9 mouse cellular contexts compared by ENCODE assay signal in the genomic region with DNA sequence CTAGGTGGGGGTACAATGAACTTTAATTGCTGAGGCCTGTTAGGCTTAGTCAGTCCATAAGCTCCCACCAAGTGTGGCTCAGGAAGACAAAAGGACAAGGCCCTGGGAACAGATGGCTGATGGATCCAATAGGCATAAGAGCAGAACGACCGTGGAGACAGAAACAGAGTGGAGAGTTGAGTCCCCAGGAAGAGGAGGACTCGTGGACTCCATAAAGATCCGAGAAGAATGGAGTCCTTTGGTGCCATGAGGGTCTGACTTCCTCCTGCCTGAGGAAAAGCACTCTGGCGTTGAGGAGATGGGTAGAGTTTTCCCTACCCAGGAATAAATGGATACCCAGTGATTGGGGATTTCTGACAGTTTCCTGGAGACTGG. TPM values are rescaled to one million over a fixed set of nuclear protein-coding genes. Genes with fewer than 3 reads are reported as not detected.
DNase-seq lines count a peak whose midpoint lies in the region; ATAC-seq and TF ChIP-seq lines count a peak whose summit lies in the region.
"Had no signal": no experiment of that assay in that cellular context is flagged by ENCODE, and none has a peak within 500 bp of the region (broad histone marks: within the 10 kb centered on the region; RNA-seq: fewer than 3 reads in every experiment).

No protein-coding gene starts in this region.

- TF ChIP-seq CTCF in E14TG2a.4 (conservative IDR thresholded peaks at IDR 0.05; ENCODE audit: low read length): no peak

- H3K9me3 ChIP-seq in E14TG2a.4 (ENCODE audit: low read length): peaks cover 6% of the 10 kb centered on the region
- peaks cover 8% of the 10 kb centered on the region for H3K9me3 ChIP-seq in midbrain, embryonic 10.5 days (replicated peaks)

- H3K36me3 ChIP-seq in E14TG2a.4 (ENCODE audit: insufficient read depth, low read length): no peaks in the 10 kb centered on the region
- no peaks in the 10 kb centered on the region for H3K36me3 ChIP-seq in midbrain, embryonic 10.5 days

- H3K4me1 ChIP-seq in E14TG2a.4 (replicated peaks; ENCODE audit: low read depth, low read length): peaks cover 36% of the 10 kb centered on the region
- peaks cover 47% of the 10 kb centered on the region for H3K4me1 ChIP-seq in midbrain, embryonic 10.5 days

- WGBS in midbrain, embryonic 10.5 days: 22% methylated on average over 5 of the region's 5 CpGs

- 0 out of 2 replicates have a peak, but pooled peaks have one; percentile 6 for ATAC-seq in frontal cortex, adult (ENCODE audit: low TSS enrichment)

- H3K27ac ChIP-seq in midbrain, embryonic 10.5 days (replicated peaks): peak overlapping the region; percentile 93
- H3K27ac ChIP-seq: liver, embryonic 14.5 days had no signal

- H3K27me3 ChIP-seq in E14TG2a.4 (ENCODE audit: insufficient read depth, low read length): peaks cover 55% of the 10 kb centered on the region
- peaks cover 31% of the 10 kb centered on the region for H3K27me3 ChIP-seq in midbrain, embryonic 10.5 days (ENCODE audit: low read depth, poor library complexity, severe bottlenecking)

- no peak for DNase-seq in frontal cortex, postnatal 25 days (ENCODE audit: low spot score in 2 of 2)
- DNase-seq in forelimb bud, embryonic 11.5 days (ENCODE audit: low read depth, low spot score): peak; percentile 10
- DNase-seq in midbrain, embryonic 10.5 days (ENCODE audit: low spot score): no peak
- DNase-seq in right cerebral cortex, postnatal 4 days: no peak
- DNase-seq in adrenal gland, adult (ENCODE audit: inconsistent age in 2 of 2, low spot score in 1 of 2): no peak
- no peak for DNase-seq in lung, postnatal 36 days

- peak overlapping the region; percentile 81 for H3K4me3 ChIP-seq in E14TG2a.4 (replicated peaks; ENCODE audit: low read length)
- peak overlapping the region; percentile 75 for H3K4me3 ChIP-seq in midbrain, embryonic 10.5 days

RNA-seq across cellular contexts. Expression of a gene that starts 1.1 kb away (rescaled TPM):
- 11.7 and 14.3 TPM in 2 replicates for polyA plus RNA-seq in midbrain, embryonic 10.5 days (2016; fragmentation: Nextera tagmentation; extraction: Ambion mirVana)

RNA-seq across cellular contexts. Expression of a gene that starts 22.7 kb away (rescaled TPM):
- 3.0 and 4.3 TPM in 2 replicates for polyA plus RNA-seq in midbrain, embryonic 10.5 days (2016; fragmentation: Nextera tagmentation; extraction: Ambion mirVana)

RNA-seq across cellular contexts. Expression of a gene that starts 25.6 kb away (rescaled TPM):
- 75.5 and 79.3 TPM in 2 replicates for polyA plus RNA-seq in midbrain, embryonic 10.5 days (2016; fragmentation: Nextera tagmentation; extraction: Ambion mirVana)

RNA-seq across cellular contexts. Expression of a gene that starts 38.1 kb away (rescaled TPM):
- polyA plus RNA-seq in midbrain, embryonic 10.5 days (2016; fragmentation: Nextera tagmentation; extraction: Ambion mirVana): 4.6 and 7.2 TPM in 2 replicates

RNA-seq across cellular contexts. Expression of a gene that starts 38.3 kb away (rescaled TPM):
- 1.6 and 2.1 TPM in 2 replicates for polyA plus RNA-seq in midbrain, embryonic 10.5 days (2016; fragmentation: Nextera tagmentation; extraction: Ambion mirVana)
